Mouse (Mus musculus): ENCODE results near the gene Syn3. TPM values are rescaled to one million over a fixed set of nuclear protein-coding genes. Genes with fewer than 3 reads are reported as not detected.

Gene Syn3
- 0.11 TPM in 1 of 2 replicates, not detected in the other for polyA plus RNA-seq (2012; ENCODE audit: low replicate concordance)

GRCm38 (mm10) chr10:86498673-86499391, at the start of gene Syn3:
TSS of gene Syn3 (minus strand) at chr10:86498896.

GRCm38 (mm10) chr10:86300293-86301116, 198.2 kb downstream of the Syn3 start, which contains the start of gene Timp3:
TSS of gene Timp3 (plus strand) at chr10:86300372.

GRCm38 (mm10) chr10:86021749-86022473, 476.8 kb downstream of the Syn3 start, which contains the start of gene Fbxo7:
TSS of gene Fbxo7 (plus strand) at chr10:86021972.

GRCm38 (mm10) chr10:86011781-86012180, 486.9 kb downstream of the Syn3 start, which contains the start of gene Bpifc:
TSS of gene Bpifc (minus strand) at chr10:86011895.

Other genes starting within 250 kb of the Syn3 start
- gene Timp3, start 198.5 kb downstream of the Syn3 start, polyA plus RNA-seq (2012; ENCODE audit: low replicate concordance): 0.07 and 1.6 TPM in 2 replicates
- gene Hsp90b1, start 206.6 kb upstream of the Syn3 start, polyA plus RNA-seq (2012; ENCODE audit: low replicate concordance): 17.3 and 18.3 TPM in 2 replicates
- 0.16 TPM in 1 of 2 replicates, not detected in the other for gene Ttc41, start 206.9 kb upstream of the Syn3 start, polyA plus RNA-seq (2012; ENCODE audit: low replicate concordance)